Mouse (Mus musculus) liver, adult 2 months (tissue): ENCODE measurements around the gene Esrp2. TPM values are rescaled to one million over a fixed set of nuclear protein-coding genes. Genes with fewer than 3 reads are reported as not detected.

ENCODE experiments used
- DNase-seq: peaks from one replicate; pipeline ENCODE4 v3.0.0-alpha.2; 2011; ENCODE audit warnings: low read depth, low spot score; ENCODE audit errors: extremely low read depth
- H3K27ac ChIP-seq: fragments of 200-500 bp; replicated peaks from 2 replicates; pipeline ENCODE4 v1.5.1; 2012; ENCODE audit warnings: low read depth, mild to moderate bottlenecking, control low read depth, inconsistent platforms, low read length; ENCODE audit not compliant: insufficient read depth
- H3K27me3 ChIP-seq: fragments of 200-500 bp; 2 replicates; pipeline ENCODE4 v1.6.1; 2012; ENCODE audit warnings: mild to moderate bottlenecking, moderate library complexity, low read length, inconsistent platforms; ENCODE audit not compliant: control insufficient read depth, insufficient read depth
- H3K36me3 ChIP-seq: fragments of 200-500 bp; 2 replicates; pipeline ENCODE4 v1.6.1; 2012; ENCODE audit warnings: low read length, inconsistent platforms; ENCODE audit not compliant: control insufficient read depth, insufficient read depth
- H3K4me1 ChIP-seq: fragments of 200-500 bp; 2 replicates; pipeline ENCODE4 v1.6.1; 2011; ENCODE audit warnings: low read length; ENCODE audit not compliant: control insufficient read depth, insufficient read depth
- H3K4me3 ChIP-seq: fragments of 200-500 bp; 2 replicates; pipeline ENCODE4 v1.5.1; 2011; ENCODE audit warnings: low read depth, mild to moderate bottlenecking, control low read depth, low read length, moderate library complexity; ENCODE audit not compliant: insufficient read depth
- H3K79me2 ChIP-seq: fragments of 200-500 bp; 2 replicates; pipeline ENCODE4 v1.6.1; 2012; ENCODE audit warnings: inconsistent platforms, mild to moderate bottlenecking, low read length, moderate library complexity; ENCODE audit not compliant: control insufficient read depth, insufficient read depth
- H3K9ac ChIP-seq: fragments of 200-500 bp; 2 replicates; pipeline ENCODE4 v1.6.1; 2012; ENCODE audit warnings: low read depth, mild to moderate bottlenecking, control low read depth, inconsistent platforms, low read length
- CTCF ChIP-seq: fragments of 200-500 bp; IDR thresholded peaks from 2 replicates; pipeline ENCODE4 v1.5.1; 2011; ENCODE audit warnings: low read depth, low read length, control low read depth
- POLR2A ChIP-seq: fragments of 200-500 bp; IDR thresholded peaks from 2 replicates; pipeline ENCODE4 v1.6.1; 2011; ENCODE audit warnings: low read length, control low read depth; ENCODE audit not compliant: insufficient read depth; ENCODE audit errors: extremely low read depth
- WGBS: fragments of 180-500 bp; shearing (Covaris S2); methylation state at CpG from one replicate; pipeline ENCODE4 v1.1.7; 2018; 5-methylcytosine and 5-hydroxymethylcytosine counted together
- polyA plus RNA-seq: library from polyadenylated mRNA; depleted of rRNA; stranded (reverse); fragments of >200 nt; gene quantifications from 2 replicates; pipeline ENCODE4 v1.2.3, GENCODE M21; 2012
- total RNA-seq: library from RNA; depleted of rRNA; stranded (reverse); fragments of >200 nt; gene quantifications from 2 replicates; pipeline ENCODE4 v1.2.3, GENCODE M21; 2014

The Esrp2 gene
- total and polyA plus RNA-seq, 2 experiments, result 43.6 to 86.2 TPM

GRCm38 (mm10) chr8:106176891-106177290 lies 40.1 kb upstream of the Esrp2 start:
- Histone ChIP-seq H3K79me2 (no peaks in the 10 kb centered on the region), H3K27me3 (no peaks in the 10 kb centered on the region), H3K36me3 (no peaks in the 10 kb centered on the region), H3K4me1 (no peaks in the 10 kb centered on the region), H3K27ac (no peak overlapping the region), H3K9ac (no peak overlapping the region), H3K4me3 (no peak overlapping the region)
- no peak for TF ChIP-seq CTCF
- TF ChIP-seq POLR2A, result no peak
- WGBS, result 58% methylated on average over 1 of the region's 1 CpGs
- DNase-seq, result no peak

GRCm38 (mm10) chr8:106173566-106173965 lies 36.8 kb upstream of the Esrp2 start:
- DNase-seq, result no peak
- Histone ChIP-seq H3K4me3 (no peak overlapping the region), H3K27me3 (peaks cover 8% of the 10 kb centered on the region), H3K4me1 (peaks cover 7% of the 10 kb centered on the region; the same call in 1 of the 2 replicates), H3K36me3 (no peaks in the 10 kb centered on the region), H3K79me2 (no peaks in the 10 kb centered on the region), H3K9ac (no peak overlapping the region), H3K27ac (no peak overlapping the region)
- TF ChIP-seq POLR2A (no peak), CTCF (no peak)
- 84% methylated on average over 3 of the region's 3 CpGs for WGBS

GRCm38 (mm10) chr8:106169934-106170480 lies 33.2 kb upstream of the Esrp2 start:
- Histone ChIP-seq H3K27me3 (peaks cover 11% of the 10 kb centered on the region), H3K36me3 (no peaks in the 10 kb centered on the region), H3K9ac (no peak overlapping the region), H3K27ac (no peak overlapping the region), H3K79me2 (no peaks in the 10 kb centered on the region), H3K4me1 (peaks cover 7% of the 10 kb centered on the region; the same call in 1 of the 2 replicates), H3K4me3 (no peak overlapping the region)
- TF ChIP-seq POLR2A (no peak), CTCF (no peak)
- WGBS, result 36% methylated on average over 6 of the region's 6 CpGs
- no peak for DNase-seq

GRCm38 (mm10) chr8:106169017-106169933 lies 32.5 kb upstream of the Esrp2 start:
- peaks cover 11% of the 10 kb centered on the region for H3K27me3 ChIP-seq
- 4% methylated on average over 53 of the region's 54 CpGs for WGBS

GRCm38 (mm10) chr8:106168356-106169016 lies 31.7 kb upstream of the Esrp2 start, which contains the start of gene Slc7a6:
Gene Slc7a6, plus strand, starts transcription at chr8:106168857.
- Histone ChIP-seq H3K4me1 (peaks cover 7% of the 10 kb centered on the region; the same call in 1 of the 2 replicates), H3K36me3 (no peaks in the 10 kb centered on the region), H3K27ac (no peak within 1 kb of the TSS), H3K79me2 (no peaks in the 10 kb centered on the region), H3K9ac (peak within 1 kb of the TSS; percentile 69), H3K27me3 (peaks cover 11% of the 10 kb centered on the region), H3K4me3 (peak within 1 kb of the TSS; percentile 80)
- WGBS, result 2% methylated on average over 59 of the region's 59 CpGs
- DNase-seq, result no peak
- no peak for TF ChIP-seq POLR2A

More at GRCm38 (mm10) chr8:106169017-106169933, 32.5 kb upstream of the Esrp2 start:
- no peaks in the 10 kb centered on the region for H3K36me3 ChIP-seq
- TF ChIP-seq POLR2A (no peak), CTCF (no peak)
- H3K4me3 ChIP-seq, result peak overlapping the region; percentile 80
- no peak overlapping the region for H3K27ac ChIP-seq
- H3K9ac ChIP-seq, result peak overlapping the region; percentile 69
- no peaks in the 10 kb centered on the region for H3K79me2 ChIP-seq
- H3K4me1 ChIP-seq, result peaks cover 7% of the 10 kb centered on the region; the same call in 1 of the 2 replicates
- no peak for DNase-seq
